Mouse (Mus musculus) mature B cell (primary cell): ENCODE results near the gene Cstad.

Source experiments
- in situ Hi-C: fragments of 300-500 bp; cut with MboI; formaldehyde crosslinking; loops from 2 replicates; pipeline ENCODE4 v1.14.3; 2019

The Cstad gene

GRCm38 (mm10) chr2:30629038-30629761 lies 34.4 kb downstream of the Cstad start:
- in situ Hi-C loops, result no loop called here

- in situ Hi-C loops, result no loop called here
These were observed 35.0 kb downstream of the Cstad start for GRCm38 (mm10) chr2:30629860-30630259.

- in situ Hi-C loops, result no loop called here
These were observed 41.4 kb downstream of the Cstad start for GRCm38 (mm10) chr2:30636266-30636671.

- in situ Hi-C loops, result no loop called here
These were observed 43.2 kb downstream of the Cstad start for GRCm38 (mm10) chr2:30637991-30638390.

- in situ Hi-C loops, result no loop called here
These were observed 45.2 kb downstream of the Cstad start for GRCm38 (mm10) chr2:30640021-30640481.

GRCm38 (mm10) chr2:30642810-30643209 lies 48.0 kb downstream of the Cstad start:
- in situ Hi-C loops, result no loop called here

GRCm38 (mm10) chr2:30643422-30643821 lies 48.6 kb downstream of the Cstad start:
- in situ Hi-C loops, result no loop called here

GRCm38 (mm10) chr2:30646833-30647232 lies 52.0 kb downstream of the Cstad start:
- in situ Hi-C loops, result no loop called here

GRCm38 (mm10) chr2:30647303-30647881 lies 52.6 kb downstream of the Cstad start:
- in situ Hi-C loops, result no loop called here

GRCm38 (mm10) chr2:30647882-30648494 lies 53.1 kb downstream of the Cstad start:
- in situ Hi-C loops, result no loop called here

- in situ Hi-C loops, result no loop called here
These were observed 55.4 kb downstream of the Cstad start for GRCm38 (mm10) chr2:30650249-30650648.

GRCm38 (mm10) chr2:30651831-30652230 lies 57.0 kb downstream of the Cstad start:
- in situ Hi-C loops, result no loop called here

- in situ Hi-C loops, result no loop called here
These were observed 57.8 kb downstream of the Cstad start for GRCm38 (mm10) chr2:30652581-30653037.

GRCm38 (mm10) chr2:30653046-30653445 lies 58.2 kb downstream of the Cstad start:
- in situ Hi-C loops, result no loop called here

- in situ Hi-C loops, result no loop called here
These were observed 59.3 kb downstream of the Cstad start for GRCm38 (mm10) chr2:30654158-30654557.

GRCm38 (mm10) chr2:30654582-30654981 lies 59.7 kb downstream of the Cstad start:
- in situ Hi-C loops, result no loop called here

- in situ Hi-C loops, result no loop called here
These were observed 60.9 kb downstream of the Cstad start for GRCm38 (mm10) chr2:30655746-30656145.

- in situ Hi-C loops, result no loop called here
These were observed 62.1 kb downstream of the Cstad start for GRCm38 (mm10) chr2:30656711-30657555.

- in situ Hi-C loops, result no loop called here
These were observed 63.0 kb downstream of the Cstad start for GRCm38 (mm10) chr2:30657674-30658479.

GRCm38 (mm10) chr2:30658480-30658843 lies 63.6 kb downstream of the Cstad start:
- in situ Hi-C loops, result no loop called here
